Mouse (Mus musculus) liver, adult 2 months (tissue): ENCODE results near the gene Greb1. TPM values are rescaled to one million over a fixed set of nuclear protein-coding genes. Genes with fewer than 3 reads are reported as not detected.

ENCODE experiments used
- DNase-seq: peaks from one replicate; pipeline ENCODE4 v3.0.0-alpha.2; 2011; ENCODE audit warnings: low read depth, low spot score; ENCODE audit errors: extremely low read depth
- H3K27ac ChIP-seq: fragments of 200-500 bp; replicated peaks from 2 replicates; pipeline ENCODE4 v1.5.1; 2012; ENCODE audit warnings: low read depth, mild to moderate bottlenecking, control low read depth, inconsistent platforms, low read length; ENCODE audit not compliant: insufficient read depth
- H3K27me3 ChIP-seq: fragments of 200-500 bp; 2 replicates; pipeline ENCODE4 v1.6.1; 2012; ENCODE audit warnings: mild to moderate bottlenecking, moderate library complexity, low read length, inconsistent platforms; ENCODE audit not compliant: control insufficient read depth, insufficient read depth
- H3K36me3 ChIP-seq: fragments of 200-500 bp; 2 replicates; pipeline ENCODE4 v1.6.1; 2012; ENCODE audit warnings: low read length, inconsistent platforms; ENCODE audit not compliant: control insufficient read depth, insufficient read depth
- H3K4me1 ChIP-seq: fragments of 200-500 bp; 2 replicates; pipeline ENCODE4 v1.6.1; 2011; ENCODE audit warnings: low read length; ENCODE audit not compliant: control insufficient read depth, insufficient read depth
- H3K4me3 ChIP-seq: fragments of 200-500 bp; 2 replicates; pipeline ENCODE4 v1.5.1; 2011; ENCODE audit warnings: low read depth, mild to moderate bottlenecking, control low read depth, low read length, moderate library complexity; ENCODE audit not compliant: insufficient read depth
- H3K79me2 ChIP-seq: fragments of 200-500 bp; 2 replicates; pipeline ENCODE4 v1.6.1; 2012; ENCODE audit warnings: inconsistent platforms, mild to moderate bottlenecking, low read length, moderate library complexity; ENCODE audit not compliant: control insufficient read depth, insufficient read depth
- H3K9ac ChIP-seq: fragments of 200-500 bp; 2 replicates; pipeline ENCODE4 v1.6.1; 2012; ENCODE audit warnings: low read depth, mild to moderate bottlenecking, control low read depth, inconsistent platforms, low read length
- CTCF ChIP-seq: fragments of 200-500 bp; IDR thresholded peaks from 2 replicates; pipeline ENCODE4 v1.5.1; 2011; ENCODE audit warnings: low read depth, low read length, control low read depth
- POLR2A ChIP-seq: fragments of 200-500 bp; IDR thresholded peaks from 2 replicates; pipeline ENCODE4 v1.6.1; 2011; ENCODE audit warnings: low read length, control low read depth; ENCODE audit not compliant: insufficient read depth; ENCODE audit errors: extremely low read depth
- WGBS: fragments of 180-500 bp; shearing (Covaris S2); methylation state at CpG from one replicate; pipeline ENCODE4 v1.1.7; 2018; 5-methylcytosine and 5-hydroxymethylcytosine counted together
- polyA plus RNA-seq: library from polyadenylated mRNA; depleted of rRNA; stranded (reverse); fragments of >200 nt; gene quantifications from 2 replicates; pipeline ENCODE4 v1.2.3, GENCODE M21; 2012; rRNA removed
- total RNA-seq: library from RNA; depleted of rRNA; stranded (reverse); fragments of >200 nt; gene quantifications from 2 replicates; pipeline ENCODE4 v1.2.3, GENCODE M21; 2014; rRNA removed

Greb1 gene
- total RNA-seq (0.09 TPM in 1 of 2 replicates, not detected in the other), polyA plus RNA-seq (0.02 and 0.09 TPM in 2 replicates)

- no peak for TF ChIP-seq POLR2A
- no peak for TF ChIP-seq CTCF
- H3K79me2 ChIP-seq, result no peaks in the 10 kb centered on the region
- no peak within 1 kb of the TSS for H3K4me3 ChIP-seq
- WGBS, result 1% methylated on average over 53 of the region's 53 CpGs
- H3K27me3 ChIP-seq, result peaks cover 16% of the 10 kb centered on the region
- no peak within 1 kb of the TSS for H3K9ac ChIP-seq
- no peaks in the 10 kb centered on the region for H3K36me3 ChIP-seq
- no peak within 1 kb of the TSS for H3K27ac ChIP-seq
- no peak for DNase-seq
- no peaks in the 10 kb centered on the region; the same call in 1 of the 2 replicates for H3K4me1 ChIP-seq
These were observed at the start of gene Greb1 for GRCm38 (mm10) chr12:16800259-16800958. Gene Greb1 (minus strand): TSS chr12:16800886.

GRCm38 (mm10) chr12:16849821-16850220, 49.1 kb upstream of the Greb1 start:
- TF ChIP-seq POLR2A (no peak), CTCF (no peak)
- Histone ChIP-seq H3K4me3 (no peak overlapping the region), H3K27me3 (no peaks in the 10 kb centered on the region), H3K36me3 (no peaks in the 10 kb centered on the region), H3K4me1 (peaks cover 13% of the 10 kb centered on the region), H3K9ac (no peak overlapping the region), H3K79me2 (no peaks in the 10 kb centered on the region), H3K27ac (no peak overlapping the region)
- 86% methylated on average over 2 of the region's 2 CpGs for WGBS
- DNase-seq, result no peak

GRCm38 (mm10) chr12:16848501-16848900, 47.8 kb upstream of the Greb1 start:
- no peaks in the 10 kb centered on the region for H3K79me2 ChIP-seq

GRCm38 (mm10) chr12:16847204-16847792, 46.6 kb upstream of the Greb1 start:
- WGBS, result 82% methylated on average over 4 of the region's 4 CpGs
- H3K79me2 ChIP-seq, result no peaks in the 10 kb centered on the region
- TF ChIP-seq POLR2A, result no peak
- TF ChIP-seq CTCF, result no peak
- no peak overlapping the region for H3K9ac ChIP-seq
- no peak overlapping the region for H3K4me3 ChIP-seq
- H3K36me3 ChIP-seq, result no peaks in the 10 kb centered on the region
- H3K4me1 ChIP-seq, result peaks cover 6% of the 10 kb centered on the region
- H3K27ac ChIP-seq, result no peak overlapping the region
- H3K27me3 ChIP-seq, result no peaks in the 10 kb centered on the region
- no peak for DNase-seq

More at GRCm38 (mm10) chr12:16848501-16848900, 47.8 kb upstream of the Greb1 start:
- Histone ChIP-seq H3K27ac (no peak overlapping the region), H3K9ac (no peak overlapping the region), H3K4me3 (no peak overlapping the region), H3K36me3 (no peaks in the 10 kb centered on the region), H3K27me3 (no peaks in the 10 kb centered on the region), H3K4me1 (peaks cover 10% of the 10 kb centered on the region)
- 84% methylated on average over 2 of the region's 2 CpGs for WGBS
- no peak for DNase-seq
- no peak for TF ChIP-seq CTCF
- no peak for TF ChIP-seq POLR2A

- Histone ChIP-seq H3K36me3 (no peaks in the 10 kb centered on the region), H3K79me2 (no peaks in the 10 kb centered on the region), H3K4me3 (no peak overlapping the region), H3K4me1 (peaks cover 6% of the 10 kb centered on the region; the same call in 1 of the 2 replicates), H3K27me3 (no peaks in the 10 kb centered on the region), H3K9ac (no peak overlapping the region), H3K27ac (no peak overlapping the region)
- WGBS, result 75% methylated on average over 14 of the region's 14 CpGs
- TF ChIP-seq POLR2A, result no peak
- TF ChIP-seq CTCF, result no peak
- DNase-seq, result no peak
These were observed 44.2 kb upstream of the Greb1 start for GRCm38 (mm10) chr12:16844623-16845592.
